Mouse (Mus musculus) kidney, postnatal 4 days (tissue): ENCODE data around the gene Rps28.
A peak's percentile ranks its signal among the peaks of the same experiment; 100 is the strongest.
"Not testable (repeated sequence)": the region's sequence is repeated elsewhere in the genome, so short reads cannot be mapped to it uniquely, and the experiment has no call there.

Experiments
- DNase-seq, 2 experiments: peaks; one replicate each; pipeline ENCODE4 v3.0.0; 2021; ENCODE audit warnings: mixed read lengths in 2 of 2

Gene Rps28

GRCm38 (mm10) chr17:33824084-33824996 lies at the start of gene Rps28, which contains the start of gene Ndufa7:
TSS of gene Rps28 (minus strand) at chr17:33824562.
TSS of gene Ndufa7 (plus strand) at chr17:33824572.
- DNase-seq, result peak; percentile 98

GRCm38 (mm10) chr17:33873537-33873936 lies 49.2 kb upstream of the Rps28 start, which contains the start of gene Gm7029:
TSS of gene Gm7029 (plus strand) at chr17:33873837.
- DNase-seq, result not testable (repeated sequence)

- DNase-seq, result peak; percentile 43 to 65
These were observed 41.1 kb upstream of the Rps28 start for GRCm38 (mm10) chr17:33865330-33866030.

GRCm38 (mm10) chr17:33857816-33858215 lies 33.5 kb upstream of the Rps28 start:
- no peak for DNase-seq

GRCm38 (mm10) chr17:33851331-33851730 lies 27.0 kb upstream of the Rps28 start:
- no peak for DNase-seq

GRCm38 (mm10) chr17:33848139-33848538 lies 23.8 kb upstream of the Rps28 start:
- DNase-seq, result no peak

GRCm38 (mm10) chr17:33844196-33844595 lies 19.8 kb upstream of the Rps28 start:
- no peak for DNase-seq

- peak; percentile 92 to 95 for DNase-seq
These were observed 18.8 kb upstream of the Rps28 start, which contains the start of gene Cd320 for GRCm38 (mm10) chr17:33842966-33843795. TSS of gene Cd320 (plus strand) at chr17:33843091.

GRCm38 (mm10) chr17:33829561-33829960 lies 5.2 kb upstream of the Rps28 start:
- no peak for DNase-seq

GRCm38 (mm10) chr17:33828892-33829291 lies 4.5 kb upstream of the Rps28 start:
- peak; percentile 46 to 66 for DNase-seq

- peak; percentile 75 to 82 for DNase-seq
These were observed 2.5 kb upstream of the Rps28 start for GRCm38 (mm10) chr17:33826850-33827249.

GRCm38 (mm10) chr17:33825462-33825861 lies 1.1 kb upstream of the Rps28 start:
- DNase-seq, result no peak

GRCm38 (mm10) chr17:33824997-33825330 lies 602 bp upstream of the Rps28 start:
- DNase-seq, result not testable (repeated sequence)

- DNase-seq, result not testable (repeated sequence)
These were observed 1.2 kb downstream of the Rps28 start for GRCm38 (mm10) chr17:33823171-33823570.

GRCm38 (mm10) chr17:33822436-33822959 lies 1.9 kb downstream of the Rps28 start:
- DNase-seq, result peak in 1 of 2 experiments; percentile 44

GRCm38 (mm10) chr17:33817969-33818643 lies 6.3 kb downstream of the Rps28 start:
- DNase-seq, result no peak

GRCm38 (mm10) chr17:33817184-33817968 lies 7.0 kb downstream of the Rps28 start:
- peak; percentile 92 to 96 for DNase-seq

GRCm38 (mm10) chr17:33816612-33817011 lies 7.8 kb downstream of the Rps28 start:
- peak in 1 of 2 experiments; percentile 6 for DNase-seq

- no peak for DNase-seq
These were observed 9.0 kb downstream of the Rps28 start for GRCm38 (mm10) chr17:33815399-33815798.

GRCm38 (mm10) chr17:33812990-33813389 lies 11.4 kb downstream of the Rps28 start:
- DNase-seq, result peak; percentile 54 to 63

GRCm38 (mm10) chr17:33812475-33812874 lies 11.9 kb downstream of the Rps28 start:
- DNase-seq, result peak in 1 of 2 experiments; percentile 39
